Mouse (Mus musculus): ENCODE results near the gene Zbtb17.

The Zbtb17 gene

DNA sequence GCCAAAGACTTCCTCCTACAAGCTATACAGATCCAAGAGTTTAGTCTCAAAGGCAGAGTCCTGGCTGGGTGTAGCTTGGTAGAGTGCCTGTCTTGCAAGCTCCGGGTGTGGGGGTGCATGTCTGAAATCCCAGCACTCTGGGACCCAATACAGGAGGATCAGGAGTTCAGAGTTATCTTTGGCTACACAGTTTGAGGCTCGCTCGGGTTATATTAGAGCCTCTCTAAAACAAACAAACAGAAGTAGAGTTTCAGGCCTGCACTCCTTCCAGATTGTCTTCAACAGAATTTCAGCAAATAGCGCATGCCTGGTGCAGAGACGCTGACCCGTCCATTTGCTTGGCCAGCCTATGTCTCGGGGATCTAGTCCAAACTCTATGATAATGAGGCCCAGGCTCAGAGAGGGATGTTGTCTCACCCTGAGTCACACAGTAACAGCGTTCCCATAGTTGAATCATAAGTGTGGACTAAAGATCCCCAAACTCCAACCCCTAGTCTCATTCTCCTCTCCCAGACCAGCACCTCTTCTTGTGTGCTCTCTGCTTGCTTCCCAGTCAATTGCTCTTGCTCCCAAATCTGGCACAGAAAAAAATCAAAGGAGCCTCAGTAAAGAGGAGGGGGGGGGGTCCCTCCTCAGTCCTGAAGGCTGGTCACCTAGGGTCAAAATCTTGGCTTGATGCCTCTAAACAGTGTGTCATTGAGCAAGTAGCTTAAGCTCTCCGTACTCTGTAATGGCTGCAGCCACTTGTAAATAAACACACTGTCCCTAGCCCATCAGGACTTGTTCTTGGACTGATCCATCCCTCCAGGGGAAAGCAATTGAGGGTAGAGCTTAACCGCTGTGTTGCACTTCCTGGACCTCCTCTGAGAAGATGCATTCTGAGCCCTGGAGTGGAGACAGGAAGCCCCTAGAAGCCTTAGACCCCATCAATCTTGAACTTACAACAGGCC lies 17.4 kb upstream of the Zbtb17 start:
- DNase-seq, result no peak

DNA sequence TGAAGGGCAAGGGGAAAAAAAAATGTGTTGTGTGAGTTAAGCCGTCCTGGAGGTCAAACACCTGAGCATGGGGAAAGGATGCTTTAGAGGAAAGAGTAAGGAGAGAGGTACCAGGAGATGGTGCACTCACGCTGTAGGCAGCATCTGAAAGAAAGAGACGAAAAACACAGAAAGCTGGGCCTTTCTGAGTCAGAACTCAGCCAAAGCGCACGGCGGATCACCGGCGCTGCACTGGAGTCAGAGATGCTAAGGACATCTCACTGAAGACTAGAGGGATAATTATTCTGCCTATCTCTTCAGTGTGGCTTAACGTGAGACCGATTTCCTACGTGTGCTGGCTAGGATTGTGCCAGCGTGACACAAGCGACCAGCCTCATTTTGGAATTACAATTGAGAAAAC lies 16.5 kb upstream of the Zbtb17 start:
- no peak for DNase-seq

DNA sequence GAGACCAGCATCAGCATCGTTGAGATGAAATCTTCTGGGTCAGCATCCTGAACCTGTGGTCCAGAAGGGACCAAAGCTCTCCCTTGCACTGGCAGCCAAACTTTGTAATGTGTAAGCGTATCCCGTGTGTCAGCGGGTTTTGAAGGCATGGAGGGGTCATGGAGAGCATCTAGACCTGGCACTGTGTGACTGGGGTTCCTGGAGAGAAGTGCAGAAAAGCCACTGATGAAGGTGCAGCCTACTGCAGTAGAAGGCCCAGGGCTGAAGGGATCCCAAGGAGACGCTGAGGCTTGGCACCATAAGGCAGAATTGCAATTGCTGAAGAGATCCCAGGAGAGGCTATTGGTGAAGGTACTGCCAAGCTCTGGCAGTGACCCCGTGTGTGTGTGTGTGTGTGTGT lies 15.1 kb upstream of the Zbtb17 start:
- no peak for DNase-seq

DNA sequence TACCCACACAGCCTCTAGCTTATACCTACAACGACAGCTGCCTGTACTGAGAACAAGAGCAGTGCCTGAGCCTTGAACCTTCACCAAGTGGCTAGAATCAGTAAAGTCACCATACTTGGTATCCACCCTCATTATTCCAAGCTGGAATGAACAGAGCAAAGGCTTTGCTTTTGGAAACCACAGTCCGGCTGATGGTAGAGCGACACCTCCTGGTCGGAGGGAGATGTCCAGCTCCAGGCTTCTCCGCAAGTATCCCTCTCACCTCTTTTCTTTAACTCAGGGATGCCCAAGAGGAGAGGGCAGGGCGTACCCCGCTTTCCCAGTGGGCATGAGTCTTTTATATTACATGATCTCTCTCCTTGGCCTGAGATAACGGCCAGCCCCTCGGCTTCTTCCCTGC lies 14.6 kb upstream of the Zbtb17 start:
- DNase-seq, result peak; percentile 52

DNA sequence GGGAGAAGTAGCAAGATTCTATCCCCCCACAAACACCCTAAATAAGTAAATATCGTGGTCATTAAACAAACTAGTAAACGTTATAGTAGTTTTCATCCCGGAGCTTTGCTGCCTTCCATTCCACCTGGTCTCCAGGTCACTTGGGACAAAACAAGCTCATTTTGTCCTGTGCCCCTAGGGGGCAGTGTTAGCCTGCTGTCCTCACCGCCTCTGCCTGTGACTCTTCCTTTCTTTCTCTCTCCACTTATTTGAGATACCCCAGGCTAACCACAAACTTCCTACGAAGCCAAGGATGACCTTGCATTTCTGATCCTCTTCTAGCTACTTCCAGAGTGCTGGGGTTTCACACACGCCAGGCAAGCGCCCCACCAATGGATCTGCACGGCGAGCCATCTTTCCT lies 13.5 kb upstream of the Zbtb17 start:
- DNase-seq, result peak; percentile 72

DNA sequence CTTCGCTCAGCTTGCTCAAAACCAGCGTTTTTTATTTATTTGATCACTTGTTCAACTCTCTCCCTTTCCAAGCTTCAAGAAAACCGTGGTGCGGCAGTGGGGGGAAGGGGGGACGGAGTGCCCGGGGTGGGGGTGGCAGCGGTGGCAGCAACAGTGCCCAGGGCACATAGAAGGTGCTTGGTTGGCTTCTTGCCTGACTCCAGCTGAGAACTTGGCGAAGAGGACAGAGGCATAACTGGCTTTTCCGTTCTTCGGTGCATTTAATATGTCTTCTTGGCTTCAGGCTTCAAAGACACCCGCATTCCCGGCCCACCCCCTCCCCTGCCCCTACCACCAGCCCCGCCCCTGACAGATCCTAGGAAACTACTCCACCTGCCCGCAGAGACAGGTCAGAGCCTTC lies 11.8 kb upstream of the Zbtb17 start:
- no peak for DNase-seq

DNA sequence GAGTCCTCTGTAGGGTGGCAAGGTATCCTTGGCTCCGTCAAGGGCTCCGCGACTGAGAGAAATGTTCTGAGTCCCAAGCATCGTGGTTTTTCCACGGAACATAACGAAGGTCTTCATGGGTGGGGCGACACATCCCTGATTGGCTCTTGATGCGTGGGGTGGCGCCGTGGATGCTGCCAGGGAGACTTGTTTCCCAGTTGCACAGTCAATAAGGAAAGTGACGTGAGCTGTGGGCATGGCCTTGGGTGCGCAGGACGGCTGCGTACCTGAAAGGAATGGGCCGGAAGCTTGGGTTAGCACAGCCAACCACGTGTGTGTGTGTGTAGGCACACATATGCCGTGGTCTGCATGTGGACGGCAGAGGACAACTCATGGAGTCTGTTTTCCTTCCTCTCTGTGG lies 11.3 kb upstream of the Zbtb17 start:
- no peak for DNase-seq

DNA sequence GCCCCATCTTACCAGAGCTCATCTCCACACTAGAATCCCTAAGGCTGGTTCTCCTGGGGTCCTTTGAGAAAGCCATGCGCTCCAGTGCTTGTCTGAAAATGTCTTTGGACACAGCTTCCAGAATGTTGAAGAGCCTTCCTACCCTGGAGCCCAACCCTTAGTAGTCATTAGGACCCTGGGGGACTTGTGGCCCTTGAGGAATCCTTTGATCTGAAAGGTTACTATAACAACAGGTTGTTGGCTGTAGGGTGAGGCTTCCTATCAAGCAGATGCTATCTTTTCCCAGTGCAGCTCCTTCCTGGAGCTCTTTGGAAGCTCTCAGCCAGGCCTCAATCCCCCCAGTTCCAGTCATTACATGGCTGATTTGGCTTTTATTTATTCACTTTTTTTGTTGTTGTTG lies 8.5 kb upstream of the Zbtb17 start, which contains the start of gene Srarp:
Srarp (minus strand) TSS at position 132 of the 400 bp plus-strand sequence.
- no peak for DNase-seq

DNA sequence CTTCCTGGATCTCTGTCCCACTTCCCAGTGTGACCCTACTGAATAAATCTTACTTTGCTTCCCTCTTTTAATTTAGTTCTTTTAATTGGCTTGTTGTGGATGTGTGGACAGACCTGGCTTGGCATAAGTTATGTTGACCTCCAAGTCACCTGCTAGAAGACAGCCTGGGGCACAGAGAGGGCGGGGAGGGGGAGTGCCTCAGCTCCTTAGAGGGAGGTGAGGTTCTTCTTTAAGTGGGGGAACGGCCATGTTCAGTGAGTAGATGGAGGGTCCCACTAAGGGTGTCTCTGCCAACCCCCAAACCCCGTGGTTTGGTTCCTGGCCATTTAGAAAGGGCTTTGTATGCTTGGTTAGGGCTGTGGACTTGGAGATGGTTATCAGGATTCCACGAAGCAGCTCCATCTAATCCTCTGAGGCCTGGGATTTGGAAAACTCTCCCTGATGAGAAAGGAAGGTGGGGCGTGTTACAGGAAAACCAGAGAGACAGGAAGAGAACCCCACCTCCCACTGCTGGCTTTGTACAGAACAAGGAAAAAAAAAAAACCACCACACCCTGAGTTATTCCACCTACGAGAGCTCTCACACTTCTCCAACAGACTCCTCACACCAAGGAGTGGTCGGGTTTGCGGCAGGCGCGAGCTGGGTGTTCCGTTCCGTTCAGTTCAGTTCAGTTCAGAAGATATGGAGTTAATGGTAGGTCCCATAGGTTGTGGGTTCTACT lies 5.2 kb upstream of the Zbtb17 start:
- DNase-seq, result peak; percentile 74

DNA sequence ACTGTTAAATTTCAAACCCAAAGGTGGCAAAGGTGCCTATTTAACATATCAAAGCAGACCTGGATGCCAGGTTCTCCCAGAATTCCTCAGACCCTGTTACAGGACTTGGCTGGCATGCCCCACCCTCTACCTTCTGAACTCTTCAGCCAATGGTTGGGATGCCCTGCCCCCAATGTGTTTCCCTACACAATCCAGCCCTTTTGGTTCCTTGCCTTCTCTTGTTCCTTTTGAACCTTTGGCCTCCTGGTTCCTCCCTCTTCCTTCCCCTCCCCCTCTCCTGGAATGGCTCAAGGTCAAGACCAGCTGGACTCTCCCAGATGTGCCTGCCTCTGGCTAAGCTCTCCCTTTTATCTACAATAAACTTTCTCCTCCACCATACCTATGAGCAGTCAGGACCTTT lies 3.6 kb upstream of the Zbtb17 start:
- DNase-seq, result peak; percentile 89

DNA sequence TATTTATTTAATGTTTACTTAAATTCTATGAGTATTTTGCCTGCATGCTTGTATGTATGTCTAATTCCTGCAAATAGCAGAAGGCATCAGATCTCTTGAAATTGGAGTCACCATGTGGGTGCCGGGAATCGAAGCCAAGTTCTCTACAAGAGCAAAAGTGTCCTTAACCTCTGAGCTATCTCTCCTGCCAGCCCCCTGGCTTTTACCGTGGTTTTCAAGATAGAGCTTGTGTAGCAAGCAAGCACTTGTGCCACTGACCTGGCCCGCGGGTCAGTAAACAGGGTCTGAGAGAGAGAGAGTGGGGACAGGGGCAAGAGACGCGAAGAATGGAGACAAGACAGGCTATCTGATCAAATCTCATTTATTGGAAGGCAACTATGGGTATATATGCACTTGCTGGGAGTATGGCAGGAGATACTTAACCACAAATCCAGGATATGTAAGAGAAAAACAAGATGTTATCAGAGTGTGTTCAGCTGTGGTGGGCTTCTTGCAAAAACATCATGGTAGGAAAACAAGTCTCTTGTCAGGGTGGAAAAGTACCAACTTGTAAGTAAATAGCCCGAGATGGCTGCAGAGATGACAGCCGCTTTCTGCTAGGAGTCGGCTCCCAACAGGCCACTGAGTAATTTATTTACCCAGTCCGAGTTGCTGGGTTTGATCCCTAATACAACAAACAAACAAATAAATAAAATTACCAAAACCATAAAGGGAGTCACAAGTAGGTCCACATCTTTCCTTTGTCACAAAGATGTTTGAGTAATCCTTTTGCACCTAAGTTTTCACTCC lies 619 bp upstream of the Zbtb17 start:
- no peak for DNase-seq

DNA sequence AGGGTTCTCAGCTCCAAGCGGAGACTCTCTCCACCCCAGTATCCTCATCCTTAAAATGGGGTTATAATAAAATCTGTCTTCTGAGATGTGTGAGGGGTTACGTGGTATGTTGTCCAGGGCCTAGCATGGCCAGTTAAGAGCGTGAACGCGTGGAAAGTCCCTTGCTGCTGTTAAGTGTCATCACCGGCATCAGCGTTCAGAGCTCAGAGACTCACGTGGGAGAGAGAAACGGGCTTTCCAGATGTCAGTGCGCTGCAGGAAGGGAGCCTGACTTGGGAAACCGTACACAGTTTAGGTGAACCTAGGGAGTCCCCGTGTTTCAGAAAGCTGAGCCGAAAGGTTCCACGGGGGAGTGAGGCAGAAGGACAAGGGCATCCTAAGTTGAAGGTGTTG lies 870 bp downstream of the Zbtb17 start:
- no peak for DNase-seq

DNA sequence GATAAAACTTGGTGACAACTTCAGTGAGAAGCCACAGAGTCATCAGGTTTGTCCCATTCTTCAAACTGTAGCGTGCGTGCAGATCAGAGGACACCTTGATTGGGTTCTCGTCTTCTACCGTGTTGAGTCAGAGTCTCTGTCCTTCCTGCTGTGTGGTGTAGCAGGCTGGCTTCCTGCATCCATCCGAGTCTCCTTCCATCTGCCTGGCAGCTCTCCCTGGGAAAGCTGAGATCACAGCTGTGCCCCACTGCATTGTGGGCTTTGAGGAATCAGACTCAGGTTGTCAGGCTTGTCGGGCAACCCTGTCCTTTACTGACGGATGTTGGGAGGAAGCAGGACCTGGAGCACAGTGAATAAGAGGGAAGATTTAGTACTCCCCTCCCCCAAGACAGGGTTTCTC lies 1.8 kb downstream of the Zbtb17 start:
- DNase-seq, result no peak

DNA sequence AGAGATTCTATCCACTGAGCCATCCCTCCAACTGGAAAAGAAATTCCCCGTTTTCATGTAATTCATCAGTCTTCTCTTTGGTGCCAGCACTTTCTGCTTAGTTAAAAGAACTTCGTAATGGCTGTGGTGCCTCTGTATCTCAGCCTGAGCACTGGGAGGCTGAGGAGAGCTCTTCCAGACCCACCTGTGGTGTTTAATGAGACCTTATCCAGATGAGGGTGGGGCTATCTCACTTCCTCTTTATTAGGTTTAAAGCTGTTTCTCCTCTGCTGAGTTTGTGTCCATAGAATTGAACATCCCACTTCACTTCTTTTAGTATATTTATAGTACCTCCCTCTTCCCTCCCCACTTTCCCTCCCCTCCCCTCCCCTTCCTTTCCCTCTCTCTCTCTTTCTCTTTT lies 6.8 kb downstream of the Zbtb17 start:
- DNase-seq, result no peak

DNA sequence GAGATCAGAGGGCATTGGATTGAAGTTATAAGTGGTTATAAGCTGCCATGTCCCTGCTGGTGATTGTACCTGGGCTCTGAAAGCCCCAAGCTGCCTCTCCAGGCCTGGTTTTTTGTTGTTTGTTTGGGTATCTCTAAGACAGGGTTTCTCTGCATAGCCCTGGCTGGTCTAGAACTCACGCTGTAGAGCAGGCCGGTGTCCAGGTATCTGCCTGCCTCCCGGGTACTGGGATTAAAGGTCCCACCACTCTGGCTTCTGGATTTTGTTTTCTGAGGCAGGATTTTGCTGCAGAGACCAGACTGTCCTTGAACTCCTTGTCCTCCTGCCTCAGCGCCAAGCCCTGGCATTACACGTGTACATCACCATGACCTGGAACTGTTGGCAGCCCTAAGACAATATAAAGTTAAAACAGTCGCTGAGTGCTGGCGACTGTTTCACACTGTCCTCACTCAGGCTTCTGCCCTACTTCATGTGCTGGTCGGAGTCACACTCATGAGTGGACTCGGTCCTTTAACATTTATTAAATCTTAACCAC lies 7.5 kb downstream of the Zbtb17 start:
- DNase-seq, result peak; percentile 36

DNA sequence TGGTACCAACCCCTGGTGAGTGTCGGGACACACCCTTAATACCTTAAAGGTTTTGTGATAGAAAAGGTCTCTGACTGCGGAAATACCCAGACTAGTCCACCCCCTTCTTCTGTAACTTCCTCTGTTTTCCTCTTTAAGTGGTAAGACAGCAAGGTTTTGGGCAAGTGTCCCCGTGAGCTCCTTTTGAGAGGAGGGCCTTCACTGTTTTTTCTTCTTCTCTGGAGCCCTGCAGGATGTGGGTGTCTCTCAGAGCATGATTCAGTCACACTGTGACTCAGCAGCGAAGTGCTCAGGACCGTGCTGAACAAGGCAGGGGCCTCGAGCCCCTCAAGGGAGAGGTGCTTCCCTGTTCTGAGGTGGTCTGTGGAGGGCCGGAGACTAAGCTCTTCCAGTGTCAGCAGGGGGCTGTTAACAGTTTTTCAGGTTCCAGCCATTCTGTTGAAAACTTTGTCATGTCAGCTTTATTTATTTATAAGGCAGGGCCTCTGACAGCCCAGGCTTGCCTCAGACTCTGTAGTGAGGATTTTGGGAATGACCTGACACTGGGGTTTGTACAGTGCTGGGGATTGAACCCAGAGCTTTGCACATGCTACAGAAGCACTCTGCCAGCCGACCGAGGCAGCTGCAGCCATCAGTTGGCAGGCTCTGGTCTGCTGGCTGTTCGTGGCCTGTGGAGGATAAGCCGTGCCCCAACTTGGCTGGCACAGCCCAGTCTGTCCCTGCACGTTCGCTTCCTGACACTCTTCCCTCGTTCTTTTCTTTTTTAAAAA lies 10.3 kb downstream of the Zbtb17 start:
- DNase-seq, result no peak

DNA sequence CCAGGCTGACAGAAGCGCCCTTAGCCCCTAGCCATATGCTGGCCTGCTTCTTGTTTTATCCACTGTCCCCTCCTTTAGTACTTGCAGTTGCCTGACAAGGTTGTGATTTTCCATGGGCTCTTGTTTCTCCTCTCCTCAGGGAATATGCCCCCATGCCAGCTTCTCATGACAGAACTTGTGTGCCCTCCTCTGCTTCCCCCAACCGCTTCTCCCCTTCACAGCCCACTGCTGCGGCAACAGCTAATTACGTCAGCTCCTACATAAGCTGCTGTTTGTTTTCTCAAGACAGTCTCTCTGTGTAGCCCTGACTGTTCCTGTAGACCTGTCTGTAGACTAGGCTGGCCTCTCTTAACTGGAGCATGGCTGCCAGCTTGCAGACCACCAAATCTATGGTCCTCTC lies 11.1 kb downstream of the Zbtb17 start:
- DNase-seq, result no peak

DNA sequence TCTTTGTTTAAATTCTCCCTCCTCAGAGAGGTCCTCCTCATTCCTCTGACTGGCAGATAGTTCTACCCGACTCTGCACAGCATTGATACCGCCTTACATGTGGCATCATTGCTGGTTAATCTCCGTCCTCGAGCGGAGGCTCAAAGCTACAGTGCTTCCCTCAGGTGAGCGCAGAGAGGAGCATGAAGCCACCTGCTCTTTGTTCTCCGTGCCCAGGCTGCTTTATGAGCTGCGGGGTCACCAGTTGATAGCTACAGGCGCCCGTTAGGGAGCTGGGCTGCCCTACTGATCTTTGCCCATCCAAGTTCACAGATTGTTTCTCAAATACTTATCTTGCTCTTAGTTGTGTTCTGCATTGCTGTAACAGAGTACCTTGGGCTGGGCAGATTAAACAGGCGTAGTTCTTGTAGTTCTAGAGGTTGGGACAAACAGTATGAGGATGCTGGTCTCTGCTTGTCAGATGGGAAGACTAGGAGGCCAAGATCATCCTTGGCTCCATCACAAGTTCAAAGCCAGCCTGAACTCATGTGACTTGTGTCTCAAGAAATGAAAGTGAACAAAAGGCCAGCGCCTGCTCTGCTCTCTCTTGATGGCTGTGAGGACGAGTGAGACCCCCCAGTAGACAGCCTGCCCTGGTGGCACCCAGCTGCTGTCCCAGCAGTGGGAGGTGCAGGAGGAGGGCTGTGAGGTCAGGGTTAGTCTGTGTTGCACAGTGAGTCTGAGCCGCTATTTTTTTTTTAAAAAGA lies 11.9 kb downstream of the Zbtb17 start:
- no peak for DNase-seq

DNA sequence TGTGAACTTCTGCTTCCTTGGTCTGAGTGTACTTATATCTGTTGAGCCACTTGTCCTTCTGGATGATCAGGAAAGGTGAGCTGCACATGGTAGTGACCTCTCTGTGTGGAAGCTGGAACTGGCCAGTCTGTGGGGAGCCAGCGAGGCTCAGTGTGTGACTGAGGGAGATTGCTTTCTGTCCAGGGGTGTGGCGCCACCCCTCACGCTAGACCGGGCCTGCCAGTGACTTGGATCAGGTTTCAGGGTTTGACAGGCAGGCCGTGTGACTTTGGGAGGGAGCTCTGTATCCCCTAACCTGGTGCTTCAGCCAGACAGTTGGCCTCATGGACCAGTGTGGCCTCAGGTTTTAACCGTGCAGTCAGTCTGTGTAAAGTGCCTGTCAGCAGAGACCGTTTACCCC lies 13.8 kb downstream of the Zbtb17 start:
- peak; percentile 58 for DNase-seq

DNA sequence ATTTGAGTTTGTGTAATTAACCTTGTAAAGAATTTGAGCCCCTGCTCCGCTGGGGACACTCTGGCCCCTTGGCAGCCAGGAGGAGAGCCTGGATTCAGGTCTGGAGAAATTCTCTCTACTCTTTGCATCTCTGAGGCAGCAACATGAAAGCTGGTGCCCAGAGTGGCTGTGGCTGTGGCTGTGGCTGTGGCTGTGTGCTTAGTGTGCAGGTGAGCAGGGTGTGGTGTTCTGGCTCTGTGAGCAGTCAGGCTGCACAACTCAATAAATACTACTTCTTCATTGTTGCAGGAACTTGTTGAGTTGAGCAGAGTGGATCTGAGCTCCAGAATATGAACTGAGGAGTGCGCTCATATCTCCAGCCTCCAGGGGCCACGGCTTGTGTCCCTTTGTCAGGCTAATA lies 14.4 kb downstream of the Zbtb17 start:
- DNase-seq, result no peak

DNA sequence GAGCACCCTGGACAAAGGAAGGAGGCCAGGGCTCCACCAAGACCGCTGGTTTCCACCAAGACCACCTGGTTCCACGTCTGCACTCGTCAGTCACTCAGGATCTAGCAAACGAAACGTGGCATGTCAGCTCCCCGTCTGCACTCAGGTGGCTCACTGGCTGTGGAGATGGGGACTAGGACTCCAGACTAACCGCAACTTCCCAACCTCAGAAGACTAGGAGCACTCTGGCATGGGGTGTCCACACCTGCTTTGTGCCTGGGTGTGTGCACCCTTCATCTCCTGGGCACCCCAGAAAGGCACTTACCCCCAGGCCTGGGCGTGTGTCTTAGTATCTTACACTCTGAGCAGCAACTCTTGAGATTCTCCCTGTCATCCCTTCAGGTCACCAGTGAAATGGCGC lies 15.3 kb downstream of the Zbtb17 start:
- no peak for DNase-seq

DNA sequence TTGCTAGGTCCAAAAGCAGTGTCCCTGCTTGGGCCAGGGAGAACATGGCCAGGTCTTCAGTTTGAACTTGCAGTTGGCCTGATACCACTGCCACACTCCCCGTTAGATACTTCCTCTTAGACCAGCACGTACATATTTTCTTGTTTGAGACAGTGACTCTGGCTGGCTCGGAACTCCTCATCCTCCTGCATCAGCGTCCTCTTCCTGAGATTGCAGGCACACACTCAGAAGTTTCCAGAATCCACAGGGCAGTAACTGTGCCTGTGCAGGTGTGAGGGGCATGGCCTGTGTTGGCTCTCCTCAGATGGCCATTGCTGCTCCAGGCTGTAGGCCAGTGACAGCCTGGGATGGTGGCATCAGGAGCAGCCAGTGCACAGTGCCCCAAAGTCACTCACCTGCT lies 16.0 kb downstream of the Zbtb17 start:
- DNase-seq, result no peak

Data from kidney, adult 11 months (tissue).